Mouse (Mus musculus) spleen, adult 2 months (tissue): ENCODE results near the gene Zbtb16.

ENCODE experiments used
- CTCF ChIP-seq: fragments of 200-500 bp; IDR thresholded peaks from 2 replicates; pipeline ENCODE4 v1.5.1; 2011; ENCODE audit warnings: mild to moderate bottlenecking, inconsistent platforms; ENCODE audit not compliant: insufficient read depth, insufficient read length, insufficient replicate concordance; ENCODE audit errors: extremely low read depth
- POLR2A ChIP-seq: fragments of 200-500 bp; IDR thresholded peaks from 2 replicates; pipeline ENCODE4 v1.6.1; 2011; ENCODE audit warnings: low read depth, low read length, inconsistent platforms

GRCm38 (mm10) chr9:48723511-48724304 lies 112.3 kb downstream of the Zbtb16 start:
- TF ChIP-seq POLR2A (no peak), CTCF (no peak)
